Mouse (Mus musculus) embryo, embryonic 10 days (tissue): ENCODE measurements around the gene Slc17a5.
"Not testable (repeated sequence)": the region's sequence is repeated elsewhere in the genome, so short reads cannot be mapped to it uniquely, and the experiment has no call there.

Source experiments
- DNase-seq: peaks from one replicate; pipeline ENCODE4 v3.0.0-alpha.2; 2015; ENCODE audit warnings: low spot score

Slc17a5 gene

DNA sequence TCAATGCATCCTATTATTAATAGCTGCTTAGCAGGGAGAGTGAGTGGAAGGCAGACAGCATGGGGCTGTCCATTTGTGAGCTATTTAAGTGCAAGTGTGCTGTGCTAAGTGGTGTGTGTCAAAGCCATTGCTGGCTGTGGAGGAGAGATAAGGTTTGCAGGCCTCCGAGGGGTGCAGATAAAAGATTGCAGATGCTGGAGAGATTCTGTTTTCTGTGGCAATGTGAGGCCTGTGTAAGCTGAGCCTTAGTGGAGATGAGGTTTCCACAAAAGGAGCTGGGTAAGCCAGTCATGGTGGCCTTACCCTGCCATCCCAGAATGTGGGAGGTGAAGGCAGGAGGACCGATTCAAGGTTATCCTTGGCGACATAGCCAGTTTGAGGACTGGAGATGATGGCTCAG, 71.7 kb downstream of the Slc17a5 start:
- no peak for DNase-seq

DNA sequence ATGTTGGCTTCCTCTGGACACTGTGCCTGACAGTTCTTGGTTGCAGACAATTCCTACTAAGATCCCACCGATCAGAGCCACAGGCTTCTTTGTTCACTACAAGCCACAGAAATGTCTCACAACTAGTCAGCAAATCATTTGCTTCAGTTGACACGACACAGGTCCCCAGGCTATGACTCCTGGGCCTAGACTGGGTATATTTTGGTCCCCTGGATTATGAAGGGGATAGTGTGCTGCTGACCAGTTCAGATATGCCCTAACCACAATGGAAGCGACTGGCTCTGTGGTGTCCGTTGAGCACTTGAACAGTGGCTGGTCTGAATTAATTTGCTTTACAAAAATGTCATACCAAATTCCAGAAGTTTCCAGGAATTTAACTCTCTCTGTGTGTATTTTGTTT, 73.2 kb downstream of the Slc17a5 start:
- no peak for DNase-seq

DNA sequence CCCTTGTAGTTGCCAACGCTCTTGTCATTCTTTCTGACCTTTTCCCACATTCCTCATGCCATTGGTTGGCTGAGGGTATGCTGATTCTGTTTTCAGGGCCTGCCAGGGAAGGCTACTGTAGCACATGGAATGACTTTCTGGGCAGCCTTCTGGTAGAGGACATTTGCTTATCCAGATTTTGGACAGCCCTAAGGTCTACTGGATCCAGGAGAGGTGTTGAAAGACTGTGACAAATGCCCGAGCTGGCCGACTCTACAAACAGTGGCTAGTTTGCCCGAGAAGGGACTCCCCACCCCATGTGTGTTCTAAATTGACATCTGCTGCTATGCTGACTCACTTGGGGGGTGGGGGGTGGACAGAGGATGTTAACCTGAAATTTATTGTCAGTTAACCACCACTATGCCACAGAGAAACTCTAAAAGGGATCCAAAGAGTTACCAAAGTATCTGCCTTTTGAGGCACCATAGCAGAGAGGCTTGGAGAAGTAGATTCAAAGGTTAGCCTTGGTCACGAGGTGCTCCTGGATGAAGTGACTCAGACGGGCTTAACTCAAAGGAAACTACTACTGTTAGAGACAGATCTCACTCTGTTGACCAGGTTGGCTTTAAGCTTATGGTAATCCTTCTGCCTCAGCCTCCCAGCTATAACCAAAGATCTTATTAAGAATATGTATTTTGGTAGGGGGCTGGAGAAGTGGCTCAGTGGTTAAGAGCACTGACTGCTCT, 73.9 kb downstream of the Slc17a5 start:
- no peak for DNase-seq

DNA sequence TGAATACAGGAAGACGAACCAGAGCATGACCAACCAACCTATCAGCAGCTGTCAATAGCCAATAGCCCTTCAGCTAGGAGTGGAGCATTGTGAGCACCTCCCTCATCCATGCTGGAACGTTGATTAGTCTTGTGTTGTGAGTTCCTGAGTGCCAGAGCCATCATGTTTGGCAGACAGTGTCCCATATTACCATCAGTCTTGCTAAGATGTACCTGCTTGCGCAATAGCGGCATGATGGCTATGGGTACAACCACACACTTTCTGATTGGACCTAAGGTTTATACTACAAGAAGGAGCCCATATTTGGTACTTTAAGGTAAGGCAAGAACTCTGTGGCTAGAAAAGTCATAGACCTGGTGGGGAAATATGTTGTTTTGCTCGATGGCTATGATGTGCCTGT, 76.1 kb downstream of the Slc17a5 start:
- DNase-seq = no peak

DNA sequence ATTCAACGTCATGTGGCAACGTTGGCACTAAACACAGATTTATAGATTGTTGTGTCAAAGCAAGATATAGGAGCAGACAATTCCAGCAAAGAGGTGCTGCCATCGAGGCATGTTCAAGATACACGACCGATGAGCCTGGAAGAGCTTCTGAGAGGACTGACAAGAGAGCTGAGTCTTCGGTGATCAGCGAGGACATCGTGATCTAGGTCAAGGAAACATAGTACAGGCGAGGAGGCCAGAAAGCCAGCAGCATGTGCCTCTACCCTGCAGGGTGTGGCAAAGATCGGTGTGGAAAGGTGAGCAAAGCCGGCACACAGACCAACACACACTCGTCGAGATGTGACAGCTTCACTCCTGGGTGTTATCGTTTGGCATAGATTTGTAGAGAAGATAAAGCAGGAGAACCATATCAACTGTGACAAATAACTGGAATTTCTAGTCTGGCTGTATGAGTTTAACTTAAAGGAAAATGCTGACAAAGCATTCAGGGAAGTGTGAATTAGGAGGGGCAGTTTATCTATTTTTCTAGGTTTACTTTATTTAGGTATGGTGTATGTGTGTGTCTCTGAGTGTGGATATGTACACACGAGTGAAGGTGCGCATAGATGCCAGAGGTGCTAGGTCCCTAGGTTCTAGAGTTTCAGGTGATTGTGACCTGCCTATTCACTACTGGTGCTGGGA, 79.6 kb downstream of the Slc17a5 start:
- no peak for DNase-seq

DNA sequence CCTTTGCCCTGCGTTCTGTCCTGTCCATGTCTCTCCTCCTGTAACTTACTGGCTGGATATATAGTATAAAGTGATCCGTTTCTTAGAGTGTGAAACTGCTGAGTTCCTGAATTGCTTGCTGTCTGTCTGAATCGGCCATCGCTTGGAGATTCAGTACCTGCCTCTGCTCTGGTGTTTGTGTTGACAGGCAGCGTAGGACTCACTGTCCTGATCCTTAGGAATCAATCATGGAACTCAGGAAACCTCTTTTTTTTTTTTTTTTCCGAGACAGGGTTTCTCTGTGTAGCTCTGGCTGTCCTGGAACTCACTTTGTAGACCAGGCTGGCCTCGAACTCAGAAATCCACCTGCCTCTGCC, 81.1 kb downstream of the Slc17a5 start:
- no peak for DNase-seq

DNA sequence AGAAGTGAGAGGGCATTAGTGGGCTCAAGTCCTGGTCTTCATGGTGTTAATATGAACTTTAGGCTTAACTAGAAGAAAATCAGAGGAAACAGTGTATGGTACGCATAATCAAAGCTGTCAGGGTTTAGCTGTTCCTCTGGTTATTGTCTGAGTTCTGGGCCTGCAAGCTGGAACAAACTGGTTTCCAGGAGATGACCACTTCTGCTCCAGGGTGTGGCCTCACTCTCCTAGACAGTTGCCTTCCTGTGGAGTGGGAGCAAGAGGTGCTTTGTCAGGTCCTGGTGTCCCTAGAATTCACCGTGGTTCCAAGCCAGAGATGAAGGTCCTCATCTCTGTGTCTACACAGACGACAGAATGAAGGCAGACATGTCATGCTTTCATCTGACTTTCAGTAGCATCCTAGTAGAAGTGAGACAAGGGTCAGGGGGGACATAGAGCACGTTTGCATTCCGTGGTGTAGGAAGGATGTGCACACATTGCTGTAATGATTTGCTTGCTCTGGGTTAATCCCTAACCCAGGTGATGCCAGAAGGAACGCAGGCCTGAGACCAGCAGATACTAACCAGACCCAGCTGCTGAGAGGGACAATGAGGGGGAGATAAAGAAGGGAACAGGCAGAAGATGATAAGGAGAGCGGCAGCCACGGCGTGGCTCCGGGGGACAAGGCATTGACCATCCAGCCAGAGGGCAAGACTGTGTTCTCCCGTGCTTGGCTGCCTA, 81.7 kb downstream of the Slc17a5 start:
- DNase-seq = no peak

DNA sequence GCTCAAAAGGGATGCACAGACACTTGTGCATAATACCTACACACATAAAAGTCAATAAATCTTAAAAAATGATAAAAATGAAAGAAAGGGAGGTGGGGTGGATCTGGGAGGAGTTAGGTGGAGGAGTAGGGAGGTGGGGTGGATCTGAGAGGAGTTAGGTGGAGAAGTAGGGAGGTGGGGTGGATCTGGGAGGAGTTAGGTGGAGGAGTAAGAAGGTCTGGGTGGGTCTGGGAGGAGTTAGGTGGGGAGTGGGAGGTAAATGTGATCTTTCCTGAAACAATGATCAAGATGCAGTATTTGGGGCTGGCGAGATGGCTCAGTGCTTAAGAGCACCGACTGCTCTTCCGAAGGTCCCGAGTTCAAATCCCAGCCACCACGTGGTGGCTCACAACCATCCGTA, 82.6 kb downstream of the Slc17a5 start:
- DNase-seq = no peak

DNA sequence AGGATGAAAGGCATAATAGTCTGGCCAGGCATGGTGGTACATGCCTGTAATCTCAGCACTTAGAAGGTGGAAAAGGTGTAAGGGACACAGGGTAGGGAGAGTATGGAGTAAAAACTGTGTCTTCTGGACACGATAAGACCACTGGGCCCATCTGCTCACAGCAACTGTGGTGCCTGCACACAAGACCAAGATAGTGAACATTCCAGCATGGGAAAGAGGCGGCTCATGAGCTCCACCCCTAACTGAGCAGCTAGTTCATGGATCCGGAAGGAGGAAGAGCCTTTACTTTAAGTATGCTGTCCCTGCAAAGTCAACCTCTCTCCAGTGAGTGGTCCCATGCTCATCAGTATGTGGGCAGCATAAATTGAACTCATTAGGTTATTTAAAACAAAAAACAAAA, 83.2 kb downstream of the Slc17a5 start:
- DNase-seq = no peak

DNA sequence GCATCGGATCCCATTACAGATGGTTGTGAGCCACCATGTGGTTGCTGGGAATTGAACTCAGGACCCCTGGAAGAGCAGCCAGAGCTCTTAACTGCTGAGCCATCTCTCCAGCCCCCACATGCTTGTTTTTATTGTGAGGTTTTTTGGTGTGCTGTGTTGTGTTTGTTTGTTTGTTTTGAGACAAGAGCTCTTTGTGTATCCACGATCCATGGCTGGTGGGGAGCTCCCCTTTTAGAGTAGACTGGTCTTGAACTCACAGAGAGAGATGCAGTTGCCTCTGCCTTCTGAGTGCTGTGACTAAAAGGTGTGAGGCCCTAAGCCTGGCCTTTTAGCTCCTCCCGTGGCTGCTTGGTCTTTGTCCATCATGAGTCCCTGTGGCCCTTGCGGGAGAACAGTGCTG, 83.7 kb downstream of the Slc17a5 start:
- no peak for DNase-seq

DNA sequence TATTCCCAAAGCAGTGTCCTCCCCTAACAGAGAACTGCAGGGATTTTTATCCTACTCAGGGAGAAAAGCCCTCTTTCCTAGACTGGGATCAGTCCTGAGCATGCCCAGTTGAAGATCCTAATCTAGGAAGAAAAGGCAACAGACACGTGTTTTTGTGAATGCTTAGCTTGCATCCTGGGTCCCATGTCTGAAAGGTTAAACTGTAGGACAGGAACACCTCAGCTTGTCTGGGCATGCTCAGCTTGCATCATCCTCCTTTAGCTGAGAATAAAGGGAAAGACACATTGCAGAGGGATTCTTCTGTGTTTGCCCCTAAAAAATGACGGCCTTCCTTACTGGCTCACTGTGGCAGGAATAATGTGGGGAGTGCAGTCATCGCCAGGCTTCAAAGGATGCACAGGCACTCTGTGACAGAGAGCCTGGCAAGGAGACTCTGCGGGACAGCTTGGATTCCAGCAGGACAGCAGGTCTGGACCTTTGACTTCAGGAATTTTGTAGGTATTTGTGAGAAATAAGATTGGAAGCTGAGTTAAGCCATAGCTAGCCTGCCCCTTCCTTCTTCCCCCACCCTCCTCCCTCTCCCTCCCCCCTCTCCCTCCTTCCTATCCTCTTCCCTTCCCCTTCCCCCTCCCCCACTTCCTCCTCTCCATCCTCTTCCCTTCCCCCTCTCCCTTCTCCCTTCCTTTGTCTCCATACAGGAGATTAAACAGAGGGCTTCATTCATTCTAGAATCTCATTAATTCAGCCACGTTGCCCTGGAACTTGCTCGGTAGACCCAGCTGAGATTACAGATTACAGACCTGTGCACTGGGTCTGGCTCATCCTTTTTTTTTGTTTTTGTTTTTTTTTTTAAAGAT, 84.4 kb downstream of the Slc17a5 start:
- peak; percentile 72 for DNase-seq

DNA sequence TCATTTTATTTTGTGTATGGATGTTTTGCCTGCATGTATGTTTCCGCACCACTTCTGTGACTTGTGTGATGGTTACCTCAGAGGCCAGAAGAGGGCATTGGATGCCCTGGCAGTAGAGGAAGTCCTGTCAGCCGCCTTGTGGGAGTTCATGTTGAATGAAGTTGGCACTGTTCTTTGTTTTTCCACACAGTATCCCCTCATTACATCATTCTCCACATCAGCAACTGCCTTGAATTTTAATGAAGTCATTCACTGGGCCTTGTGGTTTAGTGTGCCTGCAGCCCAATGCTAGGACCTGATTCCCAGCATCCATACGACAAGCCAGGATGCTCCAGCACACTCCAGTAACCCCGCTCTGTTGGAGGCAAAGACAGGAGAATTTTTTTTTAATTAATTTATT, 86.6 kb downstream of the Slc17a5 start:
- DNase-seq = no peak

DNA sequence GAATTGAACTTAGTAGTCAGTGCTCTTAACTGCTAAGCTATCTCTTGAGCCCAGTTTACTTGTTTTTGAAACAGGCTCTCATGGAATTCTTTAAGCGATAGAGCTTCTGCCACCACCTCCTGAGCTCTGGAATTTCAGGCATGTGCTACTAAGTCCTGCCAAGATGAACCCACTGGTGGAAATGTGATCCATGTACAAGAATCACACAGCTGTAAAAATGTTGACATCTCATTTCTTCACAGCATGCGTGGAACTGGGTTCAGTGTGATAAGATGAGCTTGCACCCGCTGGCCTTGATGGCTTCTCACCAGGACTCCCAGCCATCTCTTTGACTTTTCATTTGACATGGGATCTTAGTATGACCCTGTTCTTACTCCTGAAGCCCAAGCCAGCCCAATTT, 87.5 kb downstream of the Slc17a5 start:
- DNase-seq = peak; percentile 31

DNA sequence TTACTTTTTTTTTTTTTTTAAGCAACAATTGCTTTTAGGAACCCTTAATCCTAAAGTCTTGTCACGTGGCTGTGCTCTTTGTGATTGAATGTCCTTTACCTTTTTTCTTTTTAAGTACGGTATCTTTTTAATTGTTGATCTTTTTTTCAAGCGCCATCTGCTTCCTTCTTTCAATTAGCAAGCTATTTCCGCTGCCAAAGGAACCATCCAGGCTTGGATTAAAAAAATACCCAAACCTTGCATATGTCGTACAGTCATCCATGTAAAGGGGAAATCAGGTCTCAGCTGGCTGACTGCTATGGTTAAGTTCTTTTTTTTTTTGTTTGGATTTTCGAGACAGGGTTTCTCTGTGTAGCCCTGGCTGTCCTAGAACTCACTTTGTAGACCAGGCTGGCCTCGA, 94.7 kb downstream of the Slc17a5 start:
- no peak for DNase-seq

DNA sequence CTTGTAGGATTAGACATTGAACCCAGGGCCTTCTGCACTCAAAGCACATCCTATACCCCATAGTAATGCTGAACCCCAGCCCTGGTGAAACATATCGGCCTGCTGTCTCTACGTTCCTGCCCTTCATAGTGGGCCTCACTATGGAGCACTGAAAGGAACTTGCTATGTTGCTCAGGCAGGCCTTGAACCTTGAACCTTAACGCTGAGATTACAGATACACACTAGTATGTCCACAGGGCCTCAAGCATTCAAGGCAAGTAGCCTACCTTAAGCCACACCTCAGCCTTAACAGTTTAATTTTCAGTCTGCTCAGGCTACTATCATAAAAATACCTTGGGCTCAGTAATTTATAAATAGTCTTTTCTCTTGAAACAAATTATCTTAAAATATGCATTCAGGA, 95.6 kb downstream of the Slc17a5 start:
- no peak for DNase-seq

DNA sequence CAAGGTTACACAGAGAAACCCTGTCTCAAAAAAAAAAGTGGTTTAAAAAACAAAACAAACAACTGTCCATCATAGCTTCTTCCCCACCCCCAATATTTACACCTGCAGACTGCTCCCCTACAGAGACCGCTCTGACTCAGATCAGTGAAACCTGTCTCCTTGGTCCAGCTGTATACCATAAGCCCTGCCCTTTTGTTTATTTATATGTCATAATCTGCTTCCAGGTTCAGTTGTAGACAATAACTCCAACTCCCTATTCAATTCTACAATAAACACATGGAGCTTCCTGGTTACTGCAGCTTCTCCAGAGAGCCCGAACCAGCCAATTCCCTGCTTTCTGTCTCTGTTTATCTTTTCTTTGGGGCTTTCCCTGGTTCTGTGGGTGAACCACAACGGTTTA, 96.7 kb downstream of the Slc17a5 start:
- DNase-seq = no peak

DNA sequence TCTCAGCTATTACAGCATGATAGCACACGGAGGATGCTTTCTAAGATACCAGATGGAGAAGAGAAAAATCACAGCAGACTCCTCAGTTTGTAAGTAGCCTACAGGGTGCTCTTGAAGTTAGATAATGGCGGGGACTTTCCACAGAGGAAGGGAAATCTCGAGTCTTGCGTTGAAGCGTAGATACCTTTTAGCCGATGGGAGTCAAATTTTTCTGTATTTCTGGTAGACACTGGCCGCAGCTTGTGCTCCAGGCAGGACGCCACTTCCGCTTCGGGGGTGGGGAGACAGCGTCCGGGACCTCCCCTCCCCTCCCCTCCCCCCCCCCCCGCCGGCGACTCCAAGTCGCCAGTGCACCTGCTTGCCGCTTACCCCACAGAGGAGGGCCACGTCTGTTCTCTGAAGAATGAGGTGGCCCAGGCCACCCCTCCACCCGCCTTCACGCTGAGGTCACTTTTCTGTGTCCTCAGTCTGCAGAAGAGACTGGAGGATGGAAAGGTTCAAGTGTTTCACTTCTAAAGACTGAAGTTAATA, 98.9 kb downstream of the Slc17a5 start, which contains the start of gene Eef1a1:
TSS of gene Eef1a1 (minus strand) at position 262 of the 531 bp plus-strand sequence.
- peak; percentile 50 for DNase-seq

DNA sequence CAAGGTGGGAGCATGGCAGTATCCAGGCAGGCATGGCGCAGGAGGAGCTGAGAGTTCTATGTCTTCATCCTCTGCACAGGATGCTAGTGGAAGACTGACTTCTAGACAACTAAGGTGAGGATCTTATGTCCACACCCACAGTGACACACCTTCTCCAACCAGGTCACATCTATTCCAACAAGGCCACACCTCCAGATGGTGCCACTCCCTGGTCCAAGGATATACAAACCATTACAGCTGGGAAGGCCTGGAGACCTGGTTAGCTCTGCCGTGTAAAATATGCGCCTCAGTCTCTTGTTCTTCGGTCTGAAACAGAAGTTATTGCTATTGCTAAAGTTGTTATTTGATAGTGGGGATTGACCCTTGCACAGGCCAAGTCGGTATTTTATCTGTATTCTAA, 99.8 kb downstream of the Slc17a5 start:
- not testable (repeated sequence) for DNase-seq
